Mouse (Mus musculus) hindbrain, embryonic 12.5 days (tissue): ENCODE results near the gene P3h1. TPM values are rescaled to one million over a fixed set of nuclear protein-coding genes. Genes with fewer than 3 reads are reported as not detected.

ENCODE experiments used
- ATAC-seq: fragments of 200-750 bp; cut with Nextera tagmentation; 2 replicates; pipeline ENCODE4 v1.8.0; 2017; ENCODE audit warnings: moderate TSS enrichment; ENCODE audit not compliant: low FRiP score
- H3K27ac ChIP-seq: fragments of 300-500 bp; sonication (generic); 2 replicates; pipeline ENCODE4 v1.5.1; 2016; ENCODE audit warnings: mild to moderate bottlenecking
- H3K27me3 ChIP-seq: fragments of 300-500 bp; sonication (generic); 2 replicates; pipeline ENCODE4 v1.6.1; 2016; ENCODE audit warnings: mild to moderate bottlenecking
- H3K36me3 ChIP-seq: fragments of 300-500 bp; sonication (generic); 2 replicates; pipeline ENCODE4 v1.6.1; 2016; ENCODE audit warnings: mild to moderate bottlenecking
- H3K4me1 ChIP-seq: fragments of 300-500 bp; sonication (generic); 2 replicates; pipeline ENCODE4 v1.6.1; 2016
- H3K4me2 ChIP-seq: fragments of 300-500 bp; sonication (generic); replicated peaks from 2 replicates; pipeline ENCODE4 v1.6.1; 2016; ENCODE audit warnings: mild to moderate bottlenecking
- H3K4me3 ChIP-seq: fragments of 300-500 bp; sonication (generic); 2 replicates; pipeline ENCODE4 v1.5.1; 2016; ENCODE audit warnings: mild to moderate bottlenecking
- H3K9ac ChIP-seq: fragments of 300-500 bp; sonication (generic); 2 replicates; pipeline ENCODE4 v1.6.1; 2016; ENCODE audit warnings: mild to moderate bottlenecking, moderate library complexity
- H3K9me3 ChIP-seq: fragments of 300-500 bp; sonication (generic); replicated peaks from 2 replicates; pipeline ENCODE4 v1.6.1; 2016; ENCODE audit warnings: mild to moderate bottlenecking
- WGBS: fragments of 180-500 bp; shearing (Covaris S2); methylation state at CpG from one replicate; pipeline ENCODE4 v1.1.7; 2016; 5-methylcytosine and 5-hydroxymethylcytosine counted together
- polyA plus RNA-seq: library from polyadenylated mRNA; unstranded; fragments of >200 nt; fragmentation: Nextera tagmentation; extraction: Ambion mirVana; gene quantifications from 2 replicates; pipeline ENCODE4 v1.2.1, GENCODE M21; 2016

Gene P3h1
- 23.0 and 24.5 TPM in 2 replicates for polyA plus RNA-seq

GRCm38 (mm10) chr4:119232410-119233255, at the start of gene P3h1, which contains the start of gene AU022252:
Gene P3h1 (plus strand): TSS chr4:119232915.
Gene AU022252 (minus strand): TSS chr4:119232712.
- H3K4me3 ChIP-seq = peak within 1 kb of the TSS; percentile 92
- H3K4me1 ChIP-seq = peaks cover 15% of the 10 kb centered on the region
- peak within 1 kb of the TSS; percentile 84 for H3K9ac ChIP-seq
- H3K27ac ChIP-seq = peak within 1 kb of the TSS; percentile 55
- WGBS = 1% methylated on average over 71 of the region's 71 CpGs
- peak within 1 kb of the TSS; percentile 98 for H3K4me2 ChIP-seq
- H3K27me3 ChIP-seq = no peaks in the 10 kb centered on the region
- peak; percentile 97 for ATAC-seq
- H3K36me3 ChIP-seq = peaks cover 12% of the 10 kb centered on the region
- no peaks in the 10 kb centered on the region for H3K9me3 ChIP-seq

DNA sequence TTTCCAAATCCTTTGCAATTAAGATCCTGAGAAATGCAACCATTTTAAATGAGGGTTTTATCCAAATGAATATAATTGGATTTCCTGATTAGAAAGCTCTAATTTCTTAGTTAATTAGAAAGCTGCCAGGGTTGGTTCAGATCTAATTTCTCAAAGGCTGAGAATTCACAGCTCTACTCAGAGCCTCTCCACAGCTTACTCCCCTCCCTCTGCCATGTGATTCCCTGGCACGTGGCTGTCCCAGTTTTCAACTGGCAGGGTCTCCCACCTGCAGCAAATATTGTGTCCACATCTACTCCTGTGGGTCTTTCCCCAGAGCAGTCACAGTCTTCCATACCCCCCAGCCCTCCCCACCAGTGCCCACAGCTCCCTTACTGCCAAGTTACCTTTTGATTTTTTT, 49.2 kb upstream of the P3h1 start:
- ATAC-seq = no peak
- H3K27me3 ChIP-seq = no peaks in the 10 kb centered on the region

GRCm38 (mm10) chr4:119185771-119186170, 46.9 kb upstream of the P3h1 start:
- Histone ChIP-seq H3K27me3 (no peaks in the 10 kb centered on the region), H3K9me3 (no peaks in the 10 kb centered on the region), H3K4me2 (no peak overlapping the region), H3K36me3 (no peaks in the 10 kb centered on the region), H3K27ac (no peak overlapping the region), H3K4me3 (no peak overlapping the region), H3K9ac (no peak overlapping the region), H3K4me1 (no peaks in the 10 kb centered on the region)
- 86% methylated on average over 4 of the region's 4 CpGs for WGBS
- no peak for ATAC-seq

More for the DNA sequence above, 49.2 kb upstream of the P3h1 start:
- Histone ChIP-seq H3K27ac (no peak overlapping the region), H3K9ac (no peak overlapping the region), H3K36me3 (no peaks in the 10 kb centered on the region), H3K4me3 (no peak overlapping the region), H3K4me1 (no peaks in the 10 kb centered on the region), H3K9me3 (no peaks in the 10 kb centered on the region), H3K4me2 (no peak overlapping the region)
- 55% methylated on average over 1 of the region's 1 CpGs for WGBS

- Histone ChIP-seq H3K9ac (no peak overlapping the region), H3K4me1 (no peaks in the 10 kb centered on the region), H3K9me3 (no peaks in the 10 kb centered on the region), H3K36me3 (no peaks in the 10 kb centered on the region), H3K27me3 (no peaks in the 10 kb centered on the region), H3K4me2 (no peak overlapping the region), H3K27ac (no peak overlapping the region), H3K4me3 (no peak overlapping the region)
- ATAC-seq = no peak
- WGBS = 63% methylated on average over 11 of the region's 11 CpGs
These were observed 44.5 kb upstream of the P3h1 start for GRCm38 (mm10) chr4:119188060-119188785.

GRCm38 (mm10) chr4:119189392-119189791, 43.3 kb upstream of the P3h1 start:
- H3K4me3 ChIP-seq = no peak overlapping the region
- no peaks in the 10 kb centered on the region for H3K4me1 ChIP-seq
- no peaks in the 10 kb centered on the region for H3K36me3 ChIP-seq
- WGBS = 41% methylated on average over 6 of the region's 6 CpGs
- no peak for ATAC-seq
- no peak overlapping the region for H3K27ac ChIP-seq
- H3K4me2 ChIP-seq = no peak overlapping the region
- no peak overlapping the region for H3K9ac ChIP-seq
- H3K27me3 ChIP-seq = no peaks in the 10 kb centered on the region
- H3K9me3 ChIP-seq = no peaks in the 10 kb centered on the region

GRCm38 (mm10) chr4:119189864-119190263, 42.9 kb upstream of the P3h1 start, which contains the start of gene Ermap:
Gene Ermap (minus strand): TSS chr4:119190011.
- H3K4me1 ChIP-seq = no peaks in the 10 kb centered on the region
- no peaks in the 10 kb centered on the region for H3K27me3 ChIP-seq
- no peak within 1 kb of the TSS for H3K27ac ChIP-seq
- no peak within 1 kb of the TSS for H3K4me3 ChIP-seq
- no peaks in the 10 kb centered on the region for H3K9me3 ChIP-seq
- no peak for ATAC-seq
- 54% methylated on average over 6 of the region's 6 CpGs for WGBS
- no peak within 1 kb of the TSS for H3K4me2 ChIP-seq
- H3K9ac ChIP-seq = no peak within 1 kb of the TSS
- H3K36me3 ChIP-seq = no peaks in the 10 kb centered on the region

DNA sequence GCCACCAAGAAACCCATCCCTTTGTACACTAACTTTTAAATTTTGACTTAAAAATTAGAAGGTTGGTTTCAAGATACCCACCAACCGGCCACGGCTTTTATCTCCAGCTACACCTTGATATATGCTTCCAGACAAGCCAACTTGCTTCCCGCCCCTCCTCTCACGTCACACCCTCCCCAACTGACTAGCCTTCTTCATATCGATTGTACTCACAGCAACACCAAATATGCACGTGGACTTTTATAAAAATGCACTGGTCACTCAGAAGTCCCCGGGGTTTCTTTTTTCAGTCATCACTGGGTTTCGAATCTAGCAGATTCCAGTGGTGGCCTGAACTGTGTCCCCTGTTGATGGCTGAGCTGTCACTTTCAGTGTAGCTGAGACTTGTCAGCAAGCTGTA, 42.1 kb upstream of the P3h1 start:
- 0 out of 2 replicates have a peak, but pooled peaks cover under 1% of the 10 kb centered on the region for H3K4me1 ChIP-seq

DNA sequence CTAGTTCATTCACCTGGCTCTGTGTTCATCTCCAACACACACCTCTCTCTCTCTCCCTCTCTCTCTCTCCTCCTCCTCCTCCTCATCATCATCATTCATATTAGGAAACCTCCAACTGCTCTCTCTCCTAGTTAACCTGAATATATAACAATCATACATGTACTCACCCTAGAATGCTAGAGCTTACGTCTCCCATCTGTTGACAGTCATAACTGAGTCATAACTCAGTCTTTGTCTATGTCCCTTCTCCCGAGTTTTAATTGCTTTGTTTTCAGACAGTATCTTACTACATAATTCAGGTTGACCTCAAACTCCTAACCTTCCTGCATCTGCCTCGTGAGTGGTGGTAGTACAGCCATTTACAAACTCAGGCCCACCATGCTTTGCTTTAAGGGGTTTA, 41.4 kb upstream of the P3h1 start:
- no peak for ATAC-seq
- Histone ChIP-seq H3K36me3 (no peaks in the 10 kb centered on the region), H3K9ac (no peak overlapping the region), H3K27ac (no peak overlapping the region), H3K9me3 (no peaks in the 10 kb centered on the region), H3K27me3 (no peaks in the 10 kb centered on the region), H3K4me1 (peaks cover 7% of the 10 kb centered on the region), H3K4me3 (no peak overlapping the region), H3K4me2 (no peak overlapping the region)
- 76% methylated on average over 3 of the region's 3 CpGs for WGBS

More for the DNA sequence above, 42.1 kb upstream of the P3h1 start:
- Histone ChIP-seq H3K36me3 (no peaks in the 10 kb centered on the region), H3K27ac (no peak overlapping the region), H3K9me3 (no peaks in the 10 kb centered on the region), H3K9ac (no peak overlapping the region), H3K4me3 (no peak overlapping the region), H3K4me2 (no peak overlapping the region), H3K27me3 (no peaks in the 10 kb centered on the region)
- 85% methylated on average over 8 of the region's 8 CpGs for WGBS
- ATAC-seq = no peak

DNA sequence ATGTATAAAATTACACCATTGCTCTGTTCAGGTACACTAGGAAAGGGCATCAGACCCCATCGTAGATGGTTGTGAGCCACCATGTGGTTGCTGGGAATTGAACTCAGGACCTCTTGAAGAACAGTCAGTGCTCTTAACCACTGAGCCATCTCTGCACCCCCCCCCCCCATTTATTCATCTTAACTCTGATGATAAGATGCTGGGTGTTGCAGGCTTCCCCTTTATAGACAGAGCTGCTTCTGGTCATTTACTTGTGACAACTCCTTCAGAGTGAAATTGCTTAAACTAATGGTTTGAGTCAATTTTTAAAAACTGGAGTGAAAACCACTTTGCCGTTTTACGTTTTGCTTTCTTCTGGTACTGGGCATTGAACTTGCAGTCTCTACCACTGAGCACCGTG, 40.0 kb upstream of the P3h1 start:
- Histone ChIP-seq H3K9ac (no peak overlapping the region), H3K36me3 (no peaks in the 10 kb centered on the region), H3K9me3 (no peaks in the 10 kb centered on the region), H3K27ac (no peak overlapping the region), H3K4me2 (no peak overlapping the region), H3K4me3 (no peak overlapping the region), H3K4me1 (peaks cover 21% of the 10 kb centered on the region), H3K27me3 (no peaks in the 10 kb centered on the region)
- WGBS = 85% methylated on average over 4 of the region's 4 CpGs
- no peak for ATAC-seq

DNA sequence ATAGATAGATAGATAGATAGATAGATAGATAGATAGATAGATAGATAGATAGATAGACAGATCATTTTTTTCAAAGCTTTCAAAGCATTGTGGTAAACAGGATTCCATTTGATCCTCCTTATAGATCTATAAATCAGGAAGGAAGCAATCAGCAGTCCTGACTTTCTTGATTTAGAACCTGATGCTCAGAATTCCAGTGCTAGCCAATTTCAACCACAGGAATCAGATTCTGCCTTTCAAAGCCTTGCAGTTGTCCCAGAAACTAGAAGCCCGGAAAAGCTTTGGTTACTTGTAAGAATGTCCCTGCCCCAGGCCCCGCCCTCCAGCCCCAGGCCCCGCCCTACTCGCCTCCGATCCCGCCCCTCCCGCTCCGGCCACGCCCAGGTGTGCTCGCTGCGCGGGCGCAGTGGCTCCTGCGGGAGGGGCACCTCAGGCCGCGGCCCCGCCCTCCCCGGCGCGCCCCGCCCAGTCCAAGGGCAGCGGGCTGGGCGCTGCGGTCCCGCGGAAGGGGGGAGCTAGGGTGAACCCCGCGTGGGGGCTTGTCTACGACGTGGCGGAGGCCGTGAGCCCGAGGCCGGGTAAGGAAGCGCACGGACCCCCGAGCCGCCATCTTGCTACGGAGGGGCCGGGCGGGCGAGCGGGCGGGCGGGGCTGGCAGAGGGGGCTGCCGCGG, 37.7 kb upstream of the P3h1 start, which contains the start of gene Svbp:
TSS of gene Svbp (plus strand) at position 398 of the 673 bp plus-strand sequence.
- H3K4me1 ChIP-seq = peaks cover 25% of the 10 kb centered on the region
- peak; percentile 91 for ATAC-seq
- WGBS = 2% methylated on average over 35 of the region's 47 CpGs

GRCm38 (mm10) chr4:119195582-119196320, 37.0 kb upstream of the P3h1 start:
- peak overlapping the region; percentile 82 for H3K27ac ChIP-seq
- H3K9me3 ChIP-seq = no peaks in the 10 kb centered on the region
- peak overlapping the region; percentile 84 for H3K9ac ChIP-seq
- 6% methylated on average over 18 of the region's 18 CpGs for WGBS
- H3K4me1 ChIP-seq = peaks cover 25% of the 10 kb centered on the region
- peak overlapping the region; percentile 82 for H3K4me3 ChIP-seq
- H3K4me2 ChIP-seq = peak overlapping the region; percentile 70
- H3K36me3 ChIP-seq = peaks cover 11% of the 10 kb centered on the region
- no peaks in the 10 kb centered on the region for H3K27me3 ChIP-seq
- ATAC-seq = peak; percentile 61

More for the DNA sequence above, 37.7 kb upstream of the P3h1 start, which contains the start of gene Svbp:
- Histone ChIP-seq H3K4me2 (peak within 1 kb of the TSS; percentile 70), H3K9me3 (no peaks in the 10 kb centered on the region), H3K27me3 (no peaks in the 10 kb centered on the region), H3K36me3 (0 out of 2 replicates have a peak, but pooled peaks cover 6% of the 10 kb centered on the region), H3K9ac (peak within 1 kb of the TSS; percentile 84), H3K4me3 (peak within 1 kb of the TSS; percentile 82), H3K27ac (peak within 1 kb of the TSS; percentile 82)
